Mouse (Mus musculus) kidney, adult 2 months (tissue): ENCODE measurements around the gene Camsap2.

Source experiments
- CTCF ChIP-seq: fragments of 200-500 bp; conservative IDR thresholded peaks from 2 replicates; pipeline ENCODE4 v1.5.1; 2011; ENCODE audit warnings: low read depth, mild to moderate bottlenecking, control low read depth, low read length, moderate library complexity, mixed read lengths; ENCODE audit not compliant: insufficient read depth, insufficient read length
- POLR2A ChIP-seq: fragments of 200-500 bp; IDR thresholded peaks from one replicate; pipeline ENCODE4 v1.6.1; 2011; ENCODE audit warnings: low read depth, low read length, control low read depth

DNA sequence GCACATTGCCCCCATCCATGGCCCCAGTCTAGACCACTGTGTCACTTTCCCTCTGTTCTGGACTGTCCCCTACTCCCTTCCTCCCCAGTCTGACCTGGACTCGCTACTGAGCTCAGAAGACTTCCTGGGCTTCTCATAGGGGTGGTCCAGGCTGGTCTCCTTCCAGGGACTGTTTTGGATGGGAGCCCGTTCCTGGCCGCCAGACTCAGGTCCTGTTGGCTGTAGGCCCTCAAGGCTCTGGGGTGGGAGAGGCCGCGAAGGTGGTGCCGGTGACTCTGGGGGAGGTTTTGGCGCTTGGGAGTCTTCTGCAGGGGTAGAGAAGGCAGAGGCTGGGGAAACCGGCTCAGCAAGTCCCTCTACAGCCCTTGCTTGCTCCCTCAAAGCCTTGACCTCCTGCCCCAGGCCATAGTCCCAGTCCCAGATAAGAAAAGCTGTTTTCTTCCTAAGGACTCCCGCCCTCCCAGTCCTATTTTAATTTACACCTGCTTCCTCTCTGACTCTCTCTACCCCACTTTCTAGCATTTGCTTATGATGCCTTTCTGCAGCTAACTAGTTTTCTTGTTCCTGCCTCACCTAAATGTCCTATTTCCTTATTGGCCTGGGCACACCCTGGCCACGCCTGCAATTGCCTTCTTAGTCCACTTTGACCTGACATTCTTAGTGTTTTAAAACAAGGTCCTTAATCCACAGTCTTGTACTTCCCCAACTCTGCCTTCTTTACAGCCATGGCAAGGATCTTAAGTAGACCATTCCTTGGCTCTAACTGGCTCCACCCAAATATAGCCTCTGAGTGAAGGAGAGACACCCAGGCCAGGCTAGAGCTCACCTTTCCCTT is 125.7 kb downstream of the Camsap2 start:
- TF ChIP-seq POLR2A (no peak), CTCF (no peak)
